Mouse (Mus musculus) liver, embryonic 13.5 days (tissue): Measurements from ENCODE around the gene Ugcg. TPM values are rescaled to one million over a fixed set of nuclear protein-coding genes. Genes with fewer than 3 reads are reported as not detected.
"Not testable (repeated sequence)": the region's sequence is repeated elsewhere in the genome, so short reads cannot be mapped to it uniquely, and the experiment has no call there.

Experiments
- ATAC-seq: fragments of 200-750 bp; cut with Nextera tagmentation; 2 replicates; pipeline ENCODE4 v1.8.0; 2017; ENCODE audit warnings: low read depth, mild to moderate bottlenecking, moderate number of reproducible peaks, moderate library complexity
- DNase-seq: peaks from one replicate; pipeline ENCODE4 v3.0.0; 2022
- H3K27ac ChIP-seq: fragments of 300-500 bp; sonication (generic); 2 replicates; pipeline ENCODE4 v1.5.1; 2015; ENCODE audit warnings: moderate library complexity, mild to moderate bottlenecking, inconsistent platforms
- H3K27me3 ChIP-seq: fragments of 300-500 bp; sonication (generic); 2 replicates; pipeline ENCODE4 v1.6.1; 2015; ENCODE audit warnings: mild to moderate bottlenecking, inconsistent platforms
- H3K36me3 ChIP-seq: fragments of 300-500 bp; sonication (generic); 2 replicates; pipeline ENCODE4 v1.6.1; 2015; ENCODE audit warnings: mild to moderate bottlenecking, inconsistent platforms
- H3K4me1 ChIP-seq: fragments of 300-500 bp; sonication (generic); replicated peaks from 2 replicates; pipeline ENCODE4 v1.6.1; 2015; ENCODE audit warnings: inconsistent platforms
- H3K4me2 ChIP-seq: fragments of 300-500 bp; sonication (generic); 2 replicates; pipeline ENCODE4 v1.6.1; 2015; ENCODE audit warnings: inconsistent platforms, mild to moderate bottlenecking, moderate library complexity
- H3K4me3 ChIP-seq: fragments of 300-500 bp; sonication (generic); replicated peaks from 2 replicates; pipeline ENCODE4 v1.5.1; 2015; ENCODE audit warnings: mild to moderate bottlenecking, inconsistent platforms
- H3K9ac ChIP-seq: fragments of 300-500 bp; sonication (generic); 2 replicates; pipeline ENCODE4 v1.6.1; 2015; ENCODE audit warnings: mild to moderate bottlenecking, inconsistent platforms
- H3K9me3 ChIP-seq: fragments of 300-500 bp; sonication (generic); replicated peaks from 2 replicates; pipeline ENCODE4 v1.6.1; 2016; ENCODE audit warnings: inconsistent platforms
- WGBS: fragments of 180-500 bp; shearing (Covaris S2); methylation state at CpG from one replicate; pipeline ENCODE4 v1.1.7; 2015; ENCODE audit not compliant: insufficient replicate concordance; 5-methylcytosine and 5-hydroxymethylcytosine counted together
- polyA plus RNA-seq: library from polyadenylated mRNA; unstranded; fragments of >200 nt; fragmentation: Nextera tagmentation; extraction: Ambion mirVana; gene quantifications from 2 replicates; pipeline ENCODE4 v1.2.1, GENCODE M21; 2015

The Ugcg gene
- polyA plus RNA-seq, 1 experiment from 2014 or later = 10.5 TPM

- Histone ChIP-seq H3K9me3 (no peaks in the 10 kb centered on the region), H3K9ac (no peak overlapping the region; the same call in 1 of the 2 replicates), H3K4me1 (peaks cover 58% of the 10 kb centered on the region), H3K4me2 (peak overlapping the region; percentile 15), H3K36me3 (no peaks in the 10 kb centered on the region), H3K27ac (peak overlapping the region; percentile 44; the same call in 1 of the 2 replicates), H3K4me3 (no peak overlapping the region), H3K27me3 (no peaks in the 10 kb centered on the region)
- ATAC-seq = no peak
- 38% methylated on average over 13 of the region's 13 CpGs for WGBS
- DNase-seq = no peak
These were observed 71.9 kb downstream of the Ugcg start for GRCm38 (mm10) chr4:59260871-59261515.

- Histone ChIP-seq H3K4me1 (peaks cover 58% of the 10 kb centered on the region), H3K27ac (0 out of 2 replicates have a peak overlapping the region, but pooled peaks have one; percentile 9)
- not testable (repeated sequence) for H3K36me3 ChIP-seq, H3K9ac ChIP-seq, H3K4me2 ChIP-seq, DNase-seq, H3K4me3 ChIP-seq, ATAC-seq, H3K9me3 ChIP-seq, H3K27me3 ChIP-seq
- WGBS = 66% methylated on average over 10 of the region's 10 CpGs
These were observed 72.5 kb downstream of the Ugcg start for GRCm38 (mm10) chr4:59261582-59261981.

GRCm38 (mm10) chr4:59262156-59262555 lies 73.1 kb downstream of the Ugcg start:
- Histone ChIP-seq H3K4me3 (no peak overlapping the region), H3K9me3 (no peaks in the 10 kb centered on the region), H3K27ac (0 out of 2 replicates have a peak overlapping the region, but pooled peaks have one; percentile 9), H3K4me1 (peaks cover 55% of the 10 kb centered on the region), H3K27me3 (no peaks in the 10 kb centered on the region), H3K9ac (no peak overlapping the region), H3K4me2 (no peak overlapping the region), H3K36me3 (no peaks in the 10 kb centered on the region)
- DNase-seq (no peak), ATAC-seq (no peak)
- 57% methylated on average over 6 of the region's 6 CpGs for WGBS

- H3K27ac ChIP-seq = no peak overlapping the region
- WGBS = 48% methylated on average over 2 of the region's 2 CpGs
- H3K4me2 ChIP-seq = no peak overlapping the region
- DNase-seq (no peak), ATAC-seq (no peak)
- no peaks in the 10 kb centered on the region for H3K27me3 ChIP-seq
- peaks cover 55% of the 10 kb centered on the region for H3K4me1 ChIP-seq
- no peaks in the 10 kb centered on the region for H3K9me3 ChIP-seq
- no peak overlapping the region for H3K4me3 ChIP-seq
- no peak overlapping the region for H3K9ac ChIP-seq
- 0 out of 2 replicates have a peak, but pooled peaks cover 3% of the 10 kb centered on the region for H3K36me3 ChIP-seq
These were observed 74.4 kb downstream of the Ugcg start for GRCm38 (mm10) chr4:59263418-59263817.

GRCm38 (mm10) chr4:59264611-59265095 lies 75.6 kb downstream of the Ugcg start:
- H3K27me3 ChIP-seq = no peaks in the 10 kb centered on the region
- no peak for DNase-seq
- H3K27ac ChIP-seq = 0 out of 2 replicates have a peak overlapping the region, but pooled peaks have one; percentile 20
- H3K9me3 ChIP-seq = no peaks in the 10 kb centered on the region
- H3K4me2 ChIP-seq = no peak overlapping the region
- H3K4me1 ChIP-seq = peaks cover 44% of the 10 kb centered on the region
- H3K4me3 ChIP-seq = no peak overlapping the region
- 0 out of 2 replicates have a peak, but pooled peaks cover 5% of the 10 kb centered on the region for H3K36me3 ChIP-seq
- ATAC-seq = no peak
- whole genome bisulfite sequencing = 73% methylated on average over 7 of the region's 7 CpGs
- H3K9ac ChIP-seq = no peak overlapping the region

- DNase-seq = no peak
- no peak overlapping the region for H3K4me3 ChIP-seq
- no peak overlapping the region for H3K4me2 ChIP-seq
- 24% methylated on average over 5 of the region's 5 CpGs for WGBS
- H3K27me3 ChIP-seq = no peaks in the 10 kb centered on the region
- no peak overlapping the region for H3K9ac ChIP-seq
- H3K36me3 ChIP-seq = 0 out of 2 replicates have a peak, but pooled peaks cover 5% of the 10 kb centered on the region
- H3K4me1 ChIP-seq = peaks cover 39% of the 10 kb centered on the region
- H3K9me3 ChIP-seq = no peaks in the 10 kb centered on the region
- ATAC-seq = no peak
- 0 out of 2 replicates have a peak overlapping the region, but pooled peaks have one; percentile 20 for H3K27ac ChIP-seq
These were observed 76.1 kb downstream of the Ugcg start for GRCm38 (mm10) chr4:59265182-59265581.

- WGBS = 30% methylated on average over 5 of the region's 5 CpGs
- 0 out of 2 replicates have a peak, but pooled peaks cover 5% of the 10 kb centered on the region for H3K36me3 ChIP-seq
- no peaks in the 10 kb centered on the region for H3K9me3 ChIP-seq
- H3K4me3 ChIP-seq = no peak overlapping the region
- no peak overlapping the region; the same call in 1 of the 2 replicates for H3K27ac ChIP-seq
- H3K4me1 ChIP-seq = peaks cover 35% of the 10 kb centered on the region
- no peak for DNase-seq
- ATAC-seq = no peak
- no peak overlapping the region for H3K4me2 ChIP-seq
- H3K9ac ChIP-seq = no peak overlapping the region
- no peaks in the 10 kb centered on the region for H3K27me3 ChIP-seq
These were observed 76.6 kb downstream of the Ugcg start for GRCm38 (mm10) chr4:59265631-59266030.

Other genes with a start within 250 kb of the Ugcg start
- gene Zkscan16, start 245.6 kb upstream of the Ugcg start, polyA plus RNA-seq = 0.03 and 0.06 TPM in 2 replicates
- gene Ptgr1, start 202.1 kb upstream of the Ugcg start, polyA plus RNA-seq = 18.1 and 19.6 TPM in 2 replicates
- 7.7 and 8.0 TPM in 2 replicates for gene Dnajc25, start 194.2 kb upstream of the Ugcg start, polyA plus RNA-seq
- 8.0 and 9.3 TPM in 2 replicates for gene Gm20503, start 186.0 kb upstream of the Ugcg start, polyA plus RNA-seq
- gene Gng10, start 154.2 kb upstream of the Ugcg start, polyA plus RNA-seq = 34.7 and 40.6 TPM in 2 replicates
- not detected in 2 replicates for gene AI481877, start 50.3 kb upstream of the Ugcg start, polyA plus RNA-seq
- gene Susd1, start 249.4 kb downstream of the Ugcg start, polyA plus RNA-seq = 11.2 and 13.5 TPM in 2 replicates